ENCODE assay signal across 12 mouse cellular contexts in the genomic region with DNA sequence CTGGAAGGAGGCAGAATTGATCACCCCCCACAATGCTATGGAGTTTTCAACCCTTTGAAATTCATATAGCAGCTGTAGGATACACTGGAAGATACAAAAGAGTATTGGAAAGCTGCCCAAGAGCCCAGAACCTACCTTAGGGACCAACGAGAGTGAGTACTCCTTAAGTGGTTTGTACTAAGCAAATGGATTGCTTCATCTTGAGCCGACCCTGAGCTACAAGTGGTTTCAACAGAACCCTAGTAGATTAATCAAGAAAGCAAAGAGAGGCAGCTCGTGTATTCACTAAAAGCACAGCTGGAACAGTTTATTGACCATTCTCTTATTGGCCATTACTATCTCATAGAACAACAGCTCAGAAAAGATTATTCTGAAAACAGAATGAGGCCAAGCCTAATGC. TPM values are rescaled to one million over a fixed set of nuclear protein-coding genes. Genes with fewer than 3 reads are reported as not detected.
DNase-seq lines count a peak whose midpoint lies in the region; ATAC-seq and TF ChIP-seq lines count a peak whose summit lies in the region.
"Had no signal": no experiment of that assay in that cellular context is flagged by ENCODE, and none has a peak within 500 bp of the region (broad histone marks: within the 10 kb centered on the region; RNA-seq: fewer than 3 reads in every experiment).

No protein-coding gene starts in this region.

- no peaks in the 10 kb centered on the region for H3K9me3 ChIP-seq in hindbrain, embryonic 13.5 days
- H3K9me3 ChIP-seq in hindbrain, embryonic 11.5 days (ENCODE audit: control insufficient read depth, low read length) = no peaks in the 10 kb centered on the region
- H3K9me3 ChIP-seq in embryonic facial prominence, embryonic 10.5 days = no peaks in the 10 kb centered on the region
- no peaks in the 10 kb centered on the region for H3K9me3 ChIP-seq in limb, embryonic 12.5 days
- no peaks in the 10 kb centered on the region for H3K9me3 ChIP-seq in midbrain, embryonic 13.5 days

- peaks cover 3% of the 10 kb centered on the region; the same call in 1 of the 2 replicates for H3K36me3 ChIP-seq in hindbrain, embryonic 13.5 days
- no peaks in the 10 kb centered on the region for H3K36me3 ChIP-seq in hindbrain, embryonic 11.5 days (ENCODE audit: control insufficient read depth, insufficient read depth, low read length)
- H3K36me3 ChIP-seq in embryonic facial prominence, embryonic 10.5 days (replicated peaks) = peaks cover 7% of the 10 kb centered on the region; the same call in 1 of the 2 replicates
- no peaks in the 10 kb centered on the region for H3K36me3 ChIP-seq in limb, embryonic 12.5 days
- H3K36me3 ChIP-seq in midbrain, embryonic 13.5 days = no peaks in the 10 kb centered on the region
- H3K36me3 ChIP-seq in thymus, adult 2 months (ENCODE audit: control insufficient read depth, insufficient read depth, low read length) = no peaks in the 10 kb centered on the region

- no peak for ATAC-seq in hindbrain, embryonic 13.5 days (ENCODE audit: low FRiP score)
- ATAC-seq in hindbrain, embryonic 11.5 days (ENCODE audit: low FRiP score) = no peak
- no peak for ATAC-seq in limb, embryonic 12.5 days (ENCODE audit: insufficient number of reproducible peaks, insufficient read depth, low FRiP score, low TSS enrichment, low read depth)
- ATAC-seq in midbrain, embryonic 13.5 days = no peak

- peak overlapping the region; percentile 70 for H3K4me2 ChIP-seq in hindbrain, embryonic 13.5 days
- H3K4me2 ChIP-seq in hindbrain, embryonic 11.5 days (replicated peaks; ENCODE audit: low read depth, low read length) = no peak overlapping the region
- H3K4me2 ChIP-seq in limb, embryonic 12.5 days = 0 out of 2 replicates have a peak overlapping the region, but pooled peaks have one; percentile 11
- peak overlapping the region; percentile 84 for H3K4me2 ChIP-seq in midbrain, embryonic 13.5 days (replicated peaks)

- H3K9ac ChIP-seq in hindbrain, embryonic 13.5 days = peak overlapping the region; percentile 99
- H3K9ac ChIP-seq in hindbrain, embryonic 11.5 days (ENCODE audit: low read depth, low read length) = no peak overlapping the region
- 0 out of 2 replicates have a peak overlapping the region, but pooled peaks have one; percentile 19 for H3K9ac ChIP-seq in limb, embryonic 12.5 days (replicated peaks)
- H3K9ac ChIP-seq in midbrain, embryonic 13.5 days (replicated peaks) = peak overlapping the region; percentile 37; the same call in 1 of the 2 replicates

- peaks cover 70% of the 10 kb centered on the region for H3K4me1 ChIP-seq in hindbrain, embryonic 13.5 days (replicated peaks)
- H3K4me1 ChIP-seq in hindbrain, embryonic 11.5 days (replicated peaks; ENCODE audit: control insufficient read depth, insufficient read depth, low read length) = peaks cover 7% of the 10 kb centered on the region
- H3K4me1 ChIP-seq in embryonic facial prominence, embryonic 10.5 days = peaks cover 48% of the 10 kb centered on the region
- peaks cover 26% of the 10 kb centered on the region for H3K4me1 ChIP-seq in limb, embryonic 12.5 days (replicated peaks)
- H3K4me1 ChIP-seq in midbrain, embryonic 13.5 days (replicated peaks) = peaks cover 70% of the 10 kb centered on the region
- peaks cover 6% of the 10 kb centered on the region; the same call in 1 of the 2 replicates for H3K4me1 ChIP-seq in thymus, adult 2 months (replicated peaks; ENCODE audit: control insufficient read depth, insufficient read depth, low read length)

- WGBS in hindbrain, embryonic 13.5 days = 46% methylated on average over 3 of the region's 3 CpGs
- 66% methylated on average over 3 of the region's 3 CpGs for WGBS in hindbrain, embryonic 11.5 days
- 69% methylated on average over 3 of the region's 3 CpGs for WGBS in embryonic facial prominence, embryonic 10.5 days
- 63% methylated on average over 3 of the region's 3 CpGs for WGBS in limb, embryonic 12.5 days
- 60% methylated on average over 3 of the region's 3 CpGs for WGBS in midbrain, embryonic 13.5 days
- WGBS in thymus, adult 2 months = 92% methylated on average over 3 of the region's 3 CpGs

- no peak overlapping the region for H3K27ac ChIP-seq in hindbrain, embryonic 13.5 days
- no peak overlapping the region for H3K27ac ChIP-seq in hindbrain, embryonic 11.5 days (ENCODE audit: low read depth, low read length)
- H3K27ac ChIP-seq in embryonic facial prominence, embryonic 10.5 days (replicated peaks) = no peak overlapping the region
- H3K27ac ChIP-seq in limb, embryonic 12.5 days = no peak overlapping the region
- no peak overlapping the region for H3K27ac ChIP-seq in midbrain, embryonic 13.5 days
- H3K27ac ChIP-seq in thymus, adult 2 months (ENCODE audit: control insufficient read depth, insufficient read depth, low read length) = no peak overlapping the region
- H3K27ac ChIP-seq: stomach, postnatal 0 days had no signal

- H3K4me3 ChIP-seq in hindbrain, embryonic 13.5 days = peak overlapping the region; percentile 98
- H3K4me3 ChIP-seq in hindbrain, embryonic 11.5 days (ENCODE audit: low read depth, low read length) = no peak overlapping the region
- 0 out of 2 replicates have a peak overlapping the region, but pooled peaks have one; percentile 6 for H3K4me3 ChIP-seq in embryonic facial prominence, embryonic 10.5 days
- H3K4me3 ChIP-seq in limb, embryonic 12.5 days (replicated peaks) = no peak overlapping the region
- H3K4me3 ChIP-seq in midbrain, embryonic 13.5 days (replicated peaks) = peak overlapping the region; percentile 11
- H3K4me3 ChIP-seq in thymus, adult 2 months (ENCODE audit: control insufficient read depth, insufficient read depth, low read length) = no peak overlapping the region

- H3K27me3 ChIP-seq in hindbrain, embryonic 13.5 days = no peaks in the 10 kb centered on the region
- no peaks in the 10 kb centered on the region for H3K27me3 ChIP-seq in hindbrain, embryonic 11.5 days (ENCODE audit: control insufficient read depth, insufficient read depth, low read length)
- H3K27me3 ChIP-seq in embryonic facial prominence, embryonic 10.5 days (replicated peaks; ENCODE audit: low read depth, poor library complexity, severe bottlenecking) = peaks cover 8% of the 10 kb centered on the region
- H3K27me3 ChIP-seq in limb, embryonic 12.5 days = no peaks in the 10 kb centered on the region
- H3K27me3 ChIP-seq in midbrain, embryonic 13.5 days = 0 out of 2 replicates have a peak, but pooled peaks cover 12% of the 10 kb centered on the region
- H3K27me3 ChIP-seq in thymus, adult 2 months (ENCODE audit: control insufficient read depth, insufficient read depth, low read length) = no peaks in the 10 kb centered on the region

- no peak for DNase-seq in hindbrain, embryonic 11.5 days (ENCODE audit: low spot score)
- DNase-seq in embryonic facial prominence, embryonic 10.5 days (ENCODE audit: low spot score) = no peak
- no peak for DNase-seq in embryo, embryonic 11 days
- DNase-seq in thymus, adult 2 months = no peak
- no peak for DNase-seq in frontal cortex, postnatal 14 days (ENCODE audit: low spot score in 2 of 2)
- DNase-seq: kidney, adult 11 months; layer of hippocampus, postnatal 36 days; retina, postnatal 1 day had no signal

- TF ChIP-seq CTCF in thymus, adult 2 months (IDR thresholded peaks at IDR 0.05; ENCODE audit: borderline replicate concordance, control insufficient read depth, extremely low read depth, insufficient read depth, low read length, poor library complexity) = no peak

- TF ChIP-seq POLR2A in thymus, adult 2 months (IDR thresholded peaks at IDR 0.05; ENCODE audit: control insufficient read depth, extremely low read depth, insufficient read depth, low read length, poor library complexity) = no peak

RNA-seq across cellular contexts. Expression of a gene that starts 2.3 kb away (rescaled TPM):
- polyA plus RNA-seq in hindbrain, embryonic 13.5 days (2015; fragmentation: Nextera tagmentation; extraction: Ambion mirVana) = 202 and 206 TPM in 2 replicates
- 114 and 127 TPM in 2 replicates for polyA plus RNA-seq in hindbrain, embryonic 11.5 days (2014; fragmentation: Nextera tagmentation; extraction: Ambion mirVana)
- 104 and 105 TPM in 2 replicates for polyA plus RNA-seq in embryonic facial prominence, embryonic 10.5 days (2016; fragmentation: Nextera tagmentation; extraction: Ambion mirVana)
- 103 and 104 TPM in 2 replicates for polyA plus RNA-seq in limb, embryonic 12.5 days (2016; fragmentation: Nextera tagmentation; extraction: Ambion mirVana)
- polyA plus RNA-seq in midbrain, embryonic 13.5 days (2015; fragmentation: Nextera tagmentation; extraction: Ambion mirVana) = 188 and 192 TPM in 2 replicates
- polyA plus RNA-seq in thymus, adult 2 months (2012; rRNA removed) = 32.5 and 35.3 TPM in 2 replicates

RNA-seq across cellular contexts. Expression of a gene that starts 13.1 kb away (rescaled TPM):
- 36.8 and 39.3 TPM in 2 replicates for polyA plus RNA-seq in hindbrain, embryonic 13.5 days (2015; fragmentation: Nextera tagmentation; extraction: Ambion mirVana)
- polyA plus RNA-seq in hindbrain, embryonic 11.5 days (2014; fragmentation: Nextera tagmentation; extraction: Ambion mirVana) = 34.4 and 35.4 TPM in 2 replicates
- 37.8 and 37.9 TPM in 2 replicates for polyA plus RNA-seq in embryonic facial prominence, embryonic 10.5 days (2016; fragmentation: Nextera tagmentation; extraction: Ambion mirVana)
- 44.7 and 50.1 TPM in 2 replicates for polyA plus RNA-seq in limb, embryonic 12.5 days (2016; fragmentation: Nextera tagmentation; extraction: Ambion mirVana)
- polyA plus RNA-seq in midbrain, embryonic 13.5 days (2015; fragmentation: Nextera tagmentation; extraction: Ambion mirVana) = 40.4 and 45.5 TPM in 2 replicates
- 73.8 and 77.6 TPM in 2 replicates for polyA plus RNA-seq in thymus, adult 2 months (2012; rRNA removed)

RNA-seq across cellular contexts. Expression of a gene that starts 58.4 kb away (rescaled TPM):
- polyA plus RNA-seq in hindbrain, embryonic 13.5 days (2015; fragmentation: Nextera tagmentation; extraction: Ambion mirVana) = 40.6 and 43.9 TPM in 2 replicates
- 68.2 and 72.0 TPM in 2 replicates for polyA plus RNA-seq in hindbrain, embryonic 11.5 days (2014; fragmentation: Nextera tagmentation; extraction: Ambion mirVana)
- 67.3 and 71.4 TPM in 2 replicates for polyA plus RNA-seq in embryonic facial prominence, embryonic 10.5 days (2016; fragmentation: Nextera tagmentation; extraction: Ambion mirVana)
- polyA plus RNA-seq in limb, embryonic 12.5 days (2016; fragmentation: Nextera tagmentation; extraction: Ambion mirVana) = 60.2 and 65.5 TPM in 2 replicates
- polyA plus RNA-seq in midbrain, embryonic 13.5 days (2015; fragmentation: Nextera tagmentation; extraction: Ambion mirVana) = 46.1 and 50.3 TPM in 2 replicates
- 24.0 and 28.3 TPM in 2 replicates for polyA plus RNA-seq in thymus, adult 2 months (2012; rRNA removed)

Comparison
In these comparisons a context has a peak if more than half of its experiments do, and no peak if none do; other contexts are left out.
1. H3K4me3 ChIP-seq: peak in hindbrain, embryonic 13.5 days (single experiment), embryonic facial prominence, embryonic 10.5 days (single experiment) and midbrain, embryonic 13.5 days (single experiment); none in hindbrain, embryonic 11.5 days (single experiment), limb, embryonic 12.5 days (single experiment) and thymus, adult 2 months (single experiment).